Mouse (Mus musculus): ENCODE measurements around the gene Slc39a1.

GRCm38 (mm10) chr3:90268190-90268589 lies 20.2 kb downstream of the Slc39a1 start:
- TF ChIP-seq CHD2 (IDR thresholded peaks at IDR 0.05; ENCODE audit: low read depth, low read length) (no peak), MAFK (IDR thresholded peaks at IDR 0.05; ENCODE audit: insufficient read depth, low read depth, low read length) (no peak), ZC3H11A (IDR thresholded peaks at IDR 0.05; ENCODE audit: borderline replicate concordance, low read depth, low read length) (no peak), ZNF384 (IDR thresholded peaks at IDR 0.05; ENCODE audit: low read depth, low read length) (no peak)

Data from ES-E14 (cell line).